Mouse (Mus musculus) liver, postnatal 0 days (tissue): Measurements from ENCODE around the gene Hacd2.
A peak's percentile ranks its signal among the peaks of the same experiment; 100 is the strongest.

Experiments used
- CTCF ChIP-seq: sonication (generic); IDR thresholded peaks from 2 replicates; pipeline ENCODE4 v1.5.1; 2016; ENCODE audit warnings: antibody characterized with exemption, low read depth
- EP300 ChIP-seq: IDR thresholded peaks from 2 replicates; pipeline ENCODE4 v1.6.1; 2016; ENCODE audit warnings: antibody characterized with exemption, low read depth, mild to moderate bottlenecking

DNA sequence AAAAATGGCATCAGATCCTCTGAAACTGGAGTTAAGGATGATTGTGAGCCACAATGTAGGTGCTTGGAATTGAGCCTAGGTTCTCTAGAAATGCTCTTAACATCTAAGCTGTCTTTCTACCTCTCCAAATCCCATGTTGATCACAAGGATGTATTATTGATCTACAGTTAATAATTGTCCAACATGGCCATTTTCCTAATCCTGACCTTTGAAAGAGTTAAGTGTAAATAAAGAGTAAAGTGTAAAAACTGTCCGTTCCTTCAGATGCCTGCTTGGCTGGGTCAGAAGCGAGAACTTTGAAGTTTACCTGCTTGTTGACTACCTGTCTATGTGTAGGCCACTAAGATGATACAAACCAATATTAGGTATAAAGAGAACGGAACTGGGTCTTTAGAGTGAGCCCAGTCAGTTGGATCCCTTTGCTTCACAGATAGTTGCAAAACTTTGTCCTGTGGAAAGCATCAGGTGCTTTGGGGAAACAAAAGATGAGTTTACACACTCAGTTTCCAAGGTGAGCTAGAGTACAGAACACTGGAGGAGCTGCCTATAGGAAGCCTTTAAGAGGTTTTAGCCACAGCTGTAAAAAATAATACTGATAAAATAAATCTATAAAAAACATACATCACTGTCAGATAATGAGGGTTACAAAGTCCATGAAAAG is 75.8 kb downstream of the Hacd2 start:
- TF ChIP-seq CTCF (no peak), EP300 (peak; percentile 71)
